Mouse (Mus musculus) kidney, postnatal 0 days (tissue): ENCODE results near the gene Entpd2. TPM values are rescaled to one million over a fixed set of nuclear protein-coding genes. Genes with fewer than 3 reads are reported as not detected.

Experiments used
- ATAC-seq: fragments of 200-750 bp; cut with Nextera tagmentation; replicated peaks from 2 replicates; pipeline ENCODE4 v1.8.0; 2017; ENCODE audit warnings: low read depth, moderate number of reproducible peaks, moderate TSS enrichment, moderate library complexity; ENCODE audit not compliant: low FRiP score
- DNase-seq: peaks from one replicate; pipeline ENCODE4 v3.0.0-alpha.2; 2016; ENCODE audit warnings: low spot score
- H3K27ac ChIP-seq: fragments of 300-500 bp; sonication (generic); 2 replicates; pipeline ENCODE4 v1.5.1; 2014; ENCODE audit warnings: mild to moderate bottlenecking
- H3K27me3 ChIP-seq: fragments of 300-500 bp; sonication (generic); 2 replicates; pipeline ENCODE4 v1.6.1; 2014; ENCODE audit warnings: low read length, mixed read lengths; ENCODE audit not compliant: insufficient read depth
- H3K36me3 ChIP-seq: fragments of 300-500 bp; sonication (generic); 2 replicates; pipeline ENCODE4 v1.6.1; 2014; ENCODE audit warnings: low read length, mixed read lengths; ENCODE audit not compliant: insufficient read depth
- H3K4me1 ChIP-seq: fragments of 300-500 bp; sonication (generic); replicated peaks from 2 replicates; pipeline ENCODE4 v1.6.1; 2014; ENCODE audit warnings: antibody characterized with exemption, low read length, mixed read lengths; ENCODE audit not compliant: insufficient read depth
- H3K4me2 ChIP-seq: fragments of 300-500 bp; sonication (generic); 2 replicates; pipeline ENCODE4 v1.6.1; 2014; ENCODE audit warnings: mild to moderate bottlenecking, low read length, moderate library complexity, mixed read lengths
- H3K4me3 ChIP-seq: fragments of 300-500 bp; sonication (generic); replicated peaks from 2 replicates; pipeline ENCODE4 v1.5.1; 2014; ENCODE audit warnings: low read depth, low read length
- H3K9ac ChIP-seq: fragments of 300-500 bp; sonication (generic); 2 replicates; pipeline ENCODE4 v1.6.1; 2014; ENCODE audit warnings: low read depth, low read length
- H3K9me3 ChIP-seq: fragments of 300-500 bp; sonication (generic); replicated peaks from 2 replicates; pipeline ENCODE4 v1.6.1; 2016; ENCODE audit warnings: low read length, inconsistent platforms, mixed read lengths
- CTCF ChIP-seq: IDR thresholded peaks from 2 replicates; pipeline ENCODE4 v1.5.1; 2016; ENCODE audit warnings: antibody characterized with exemption, low read depth, mild to moderate bottlenecking, moderate library complexity
- WGBS: fragments of 180-500 bp; shearing (Covaris S2); extraction: QIAGEN DNeasy Blood & Tissue Kit; methylation state at CpG from one replicate; pipeline ENCODE4 v1.1.7; 2014; 5-methylcytosine and 5-hydroxymethylcytosine counted together
- polyA plus RNA-seq: library from polyadenylated mRNA; unstranded; fragments of >200 nt; fragmentation: Nextera tagmentation; extraction: Ambion mirVana; gene quantifications from 2 replicates; pipeline ENCODE4 v1.2.1, GENCODE M21; 2015

Entpd2 gene
- polyA plus RNA-seq, 1 experiment from 2014 or later: 6.9 TPM

GRCm38 (mm10) chr2:25423626-25424025, 28.0 kb downstream of the Entpd2 start:
- H3K27me3 ChIP-seq: no peaks in the 10 kb centered on the region
- no peak overlapping the region for H3K4me3 ChIP-seq
- H3K9ac ChIP-seq: no peak overlapping the region
- WGBS: 55% methylated on average over 1 of the region's 1 CpGs
- ATAC-seq (no peak), DNase-seq (no peak)
- TF ChIP-seq CTCF: no peak
- H3K36me3 ChIP-seq: no peaks in the 10 kb centered on the region
- H3K4me1 ChIP-seq: no peaks in the 10 kb centered on the region
- no peaks in the 10 kb centered on the region for H3K9me3 ChIP-seq
- no peak overlapping the region for H3K27ac ChIP-seq
- H3K4me2 ChIP-seq: no peak overlapping the region

- DNase-seq (no peak), ATAC-seq (no peak)
- Histone ChIP-seq H3K27ac (no peak overlapping the region), H3K9ac (no peak overlapping the region), H3K27me3 (no peaks in the 10 kb centered on the region), H3K4me3 (no peak overlapping the region), H3K4me1 (peaks cover 13% of the 10 kb centered on the region; the same call in 1 of the 2 replicates), H3K4me2 (no peak overlapping the region), H3K9me3 (no peaks in the 10 kb centered on the region), H3K36me3 (no peaks in the 10 kb centered on the region)
- TF ChIP-seq CTCF: no peak
- 59% methylated on average over 27 of the region's 27 CpGs for WGBS
Observed at GRCm38 (mm10) chr2:25425481-25425880, 29.8 kb downstream of the Entpd2 start.

GRCm38 (mm10) chr2:25426721-25427191, 31.1 kb downstream of the Entpd2 start:
- no peak overlapping the region for H3K4me3 ChIP-seq
- ATAC-seq (no peak), DNase-seq (peak; percentile 81)
- WGBS: 31% methylated on average over 5 of the region's 5 CpGs
- H3K9ac ChIP-seq: no peak overlapping the region
- peak; percentile 94 for TF ChIP-seq CTCF
- peaks cover 23% of the 10 kb centered on the region; the same call in 1 of the 2 replicates for H3K4me1 ChIP-seq
- no peaks in the 10 kb centered on the region for H3K27me3 ChIP-seq
- no peak overlapping the region for H3K4me2 ChIP-seq
- H3K9me3 ChIP-seq: no peaks in the 10 kb centered on the region
- no peak overlapping the region for H3K27ac ChIP-seq
- no peaks in the 10 kb centered on the region for H3K36me3 ChIP-seq

- no peaks in the 10 kb centered on the region for H3K27me3 ChIP-seq
- H3K36me3 ChIP-seq: no peaks in the 10 kb centered on the region
- WGBS: 90% methylated on average over 5 of the region's 5 CpGs
- no peak overlapping the region for H3K27ac ChIP-seq
- H3K9me3 ChIP-seq: no peaks in the 10 kb centered on the region
- ATAC-seq (no peak), DNase-seq (no peak)
- peaks cover 23% of the 10 kb centered on the region; the same call in 1 of the 2 replicates for H3K4me1 ChIP-seq
- no peak overlapping the region for H3K4me2 ChIP-seq
- no peak overlapping the region for H3K9ac ChIP-seq
- no peak overlapping the region for H3K4me3 ChIP-seq
- TF ChIP-seq CTCF: no peak
Observed at GRCm38 (mm10) chr2:25427256-25427655, 31.6 kb downstream of the Entpd2 start.

GRCm38 (mm10) chr2:25428442-25429236, 33.0 kb downstream of the Entpd2 start, which contains the start of gene Abca2:
Gene Abca2, plus strand, starts transcription at chr2:25428703.
- peak within 1 kb of the TSS; percentile 77 for H3K27ac ChIP-seq
- 0% methylated on average over 81 of the region's 89 CpGs for WGBS
- DNase-seq (peak; percentile 92), ATAC-seq (peak; percentile 77)
- peak within 1 kb of the TSS; percentile 98 for H3K4me2 ChIP-seq
- H3K36me3 ChIP-seq: no peaks in the 10 kb centered on the region
- no peaks in the 10 kb centered on the region for H3K27me3 ChIP-seq
- H3K4me1 ChIP-seq: peaks cover 23% of the 10 kb centered on the region; the same call in 1 of the 2 replicates
- peak; percentile 91 for TF ChIP-seq CTCF
- H3K9ac ChIP-seq: peak within 1 kb of the TSS; percentile 71
- no peaks in the 10 kb centered on the region for H3K9me3 ChIP-seq
- H3K4me3 ChIP-seq: peak within 1 kb of the TSS; percentile 55

GRCm38 (mm10) chr2:25429435-25430180, 33.9 kb downstream of the Entpd2 start:
- H3K4me2 ChIP-seq: peak overlapping the region; percentile 98
- no peak for DNase-seq
- H3K9ac ChIP-seq: peak overlapping the region; percentile 71; the same call in 1 of the 2 replicates
- no peaks in the 10 kb centered on the region for H3K9me3 ChIP-seq
- H3K27ac ChIP-seq: no peak overlapping the region; the same call in 1 of the 2 replicates
- no peaks in the 10 kb centered on the region for H3K27me3 ChIP-seq
- H3K4me3 ChIP-seq: peak overlapping the region; percentile 55
- ATAC-seq: no peak
- H3K36me3 ChIP-seq: no peaks in the 10 kb centered on the region
- H3K4me1 ChIP-seq: peaks cover 23% of the 10 kb centered on the region; the same call in 1 of the 2 replicates
- no peak for TF ChIP-seq CTCF
- 51% methylated on average over 5 of the region's 5 CpGs for WGBS
